Mouse (Mus musculus) megakaryocyte-erythroid progenitor cell, adult 5-6 weeks (primary cell): ENCODE data around the gene Hist1h3e. TPM values are rescaled to one million over a fixed set of nuclear protein-coding genes. Genes with fewer than 3 reads are reported as not detected.
"Not testable (repeated sequence)": the region's sequence is repeated elsewhere in the genome, so short reads cannot be mapped to it uniquely, and the experiment has no call there.

ENCODE experiments used
- ATAC-seq: replicated peaks from 2 replicates; pipeline ENCODE4 v1.8.0; 2016; ENCODE audit warnings: mild to moderate bottlenecking, inconsistent platforms; ENCODE audit not compliant: severe bottlenecking, poor library complexity, low FRiP score, low TSS enrichment
- total RNA-seq, 2 experiments: library from RNA; stranded (forward) in 1 of 2; stranded (reverse) in 1 of 2; fragments of 200-1000, 215-1000 nt in 1 of 2; fragments of >200 nt in 1 of 2; fragmentation: Nextera tagmentation in 1 of 2; gene quantifications; 2 replicates each; pipeline ENCODE4 v1.2.3; 2014 to 2017

The Hist1h3e gene
- total RNA-seq, 2 experiments from 2014 or later = 124 to 322 TPM

DNA sequence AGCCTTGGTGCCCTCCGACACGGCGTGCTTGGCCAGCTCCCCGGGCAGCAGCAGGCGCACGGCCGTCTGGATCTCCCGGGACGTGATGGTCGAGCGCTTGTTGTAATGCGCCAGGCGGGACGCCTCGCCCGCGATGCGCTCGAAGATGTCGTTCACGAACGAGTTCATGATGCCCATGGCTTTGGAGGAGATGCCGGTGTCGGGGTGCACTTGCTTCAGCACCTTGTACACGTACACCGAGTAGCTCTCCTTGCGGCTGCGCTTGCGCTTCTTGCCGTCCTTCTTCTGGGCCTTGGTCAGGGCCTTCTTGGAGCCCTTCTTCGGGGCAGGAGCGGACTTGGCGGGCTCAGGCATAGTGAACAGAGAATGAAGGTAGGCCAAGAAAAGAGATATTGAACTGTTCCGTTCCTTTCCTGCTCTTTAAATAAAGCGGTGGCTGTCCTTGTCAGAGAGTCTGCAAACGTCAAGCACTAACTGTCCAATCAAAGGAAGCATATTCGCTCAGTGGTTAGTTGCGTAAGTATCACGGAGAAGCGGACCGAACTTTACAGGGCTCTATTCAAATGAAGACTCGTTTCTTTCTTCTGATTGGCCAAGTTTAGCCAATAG is 19.1 kb downstream of the Hist1h3e start, which contains the start of gene Hist1h2bh:
Hist1h2bh (minus strand) TSS at position 394 of the 609 bp plus-strand sequence.
- peak; percentile 89 for ATAC-seq

DNA sequence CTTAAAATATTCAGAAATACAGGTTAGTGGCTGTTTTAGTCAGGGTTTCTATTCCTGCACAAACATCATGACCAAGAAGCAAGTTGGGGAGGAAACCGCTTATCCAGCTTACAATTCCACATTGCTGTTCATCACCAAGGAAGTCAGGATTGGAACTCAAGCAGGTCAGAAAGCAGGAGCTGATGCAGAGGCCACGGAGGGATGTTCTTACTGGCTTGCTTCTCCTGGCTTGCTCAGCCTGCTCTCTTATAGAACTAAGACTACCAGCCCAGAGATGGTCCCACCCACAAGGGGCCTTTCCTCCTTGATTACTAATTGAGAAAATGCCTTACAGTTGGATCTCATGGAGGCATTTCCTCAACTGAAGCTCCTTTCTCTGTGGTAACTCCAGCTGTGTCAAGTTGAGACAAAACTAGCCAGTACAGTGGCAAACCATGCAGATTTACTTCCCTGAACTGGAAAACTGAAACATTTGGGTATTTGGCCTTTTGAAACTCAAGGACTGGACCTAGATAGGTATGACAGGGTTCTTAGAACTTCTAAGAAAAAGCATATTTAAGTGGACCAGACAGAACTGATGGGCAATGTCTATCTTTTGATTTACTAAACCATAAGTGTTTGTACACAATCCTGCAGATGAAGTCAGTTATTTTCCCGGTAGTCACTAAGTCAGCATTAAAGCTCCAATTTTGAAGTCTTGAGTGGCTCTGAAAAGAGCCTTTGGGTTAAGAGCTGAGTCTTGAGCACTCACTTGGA is 19.8 kb downstream of the Hist1h3e start:
- ATAC-seq = not testable (repeated sequence)

DNA sequence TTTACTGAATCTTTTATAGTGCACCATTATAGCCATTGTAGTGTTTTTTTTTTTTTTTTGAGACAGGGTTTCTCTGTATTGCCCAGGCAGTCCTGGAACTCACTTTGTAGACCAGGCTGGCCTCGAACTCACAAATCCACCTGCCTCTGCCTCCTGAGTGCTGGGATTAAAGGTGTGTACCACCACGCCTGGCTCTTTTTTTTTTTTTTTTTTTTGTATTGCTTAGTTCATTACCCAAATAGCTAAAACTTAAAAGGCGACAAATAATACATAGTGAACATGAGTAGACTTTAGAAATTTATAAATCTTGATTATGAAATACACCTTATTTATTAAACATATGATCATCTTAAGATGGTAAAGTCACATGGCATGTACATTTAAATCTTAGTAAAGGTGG is 20.7 kb downstream of the Hist1h3e start:
- ATAC-seq = no peak

DNA sequence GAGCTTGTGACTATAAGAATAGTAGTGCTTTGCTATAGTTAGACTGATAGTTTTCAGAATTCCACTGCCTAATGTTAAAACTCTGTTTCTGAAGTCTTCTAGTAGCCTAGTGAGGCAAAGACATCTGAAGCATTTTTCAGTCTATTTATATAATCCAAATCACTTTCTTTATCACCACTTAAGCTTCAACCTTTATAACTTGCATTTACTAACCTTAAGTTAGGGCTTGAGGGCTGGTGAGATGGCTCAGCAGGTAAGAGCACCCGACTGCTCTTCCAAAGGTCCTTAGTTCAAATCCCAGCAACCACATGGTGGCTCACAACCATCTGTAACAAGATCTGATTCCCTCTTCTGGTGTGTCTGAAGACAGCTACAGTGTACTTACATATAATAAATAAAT is 22.3 kb downstream of the Hist1h3e start:
- not testable (repeated sequence) for ATAC-seq

DNA sequence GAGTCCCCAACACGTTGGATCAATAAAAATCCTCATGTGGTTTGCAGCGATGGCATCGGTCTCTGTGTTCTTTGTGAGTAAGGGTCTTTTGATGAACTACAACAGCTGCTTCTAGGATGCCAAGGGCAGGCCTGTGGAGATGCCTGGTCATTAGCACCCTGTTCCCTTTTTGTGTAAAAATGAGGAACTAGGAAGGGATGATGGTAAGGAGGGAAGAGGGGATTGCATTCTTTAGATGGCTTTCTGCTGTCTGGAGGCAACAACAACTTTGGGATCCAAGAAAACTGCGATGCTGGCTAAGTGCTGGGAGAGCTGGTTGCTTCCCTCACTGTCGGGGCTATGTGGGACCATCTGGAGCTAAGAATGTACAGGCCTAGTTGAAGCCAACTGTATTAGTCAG is 23.9 kb downstream of the Hist1h3e start:
- ATAC-seq = no peak

DNA sequence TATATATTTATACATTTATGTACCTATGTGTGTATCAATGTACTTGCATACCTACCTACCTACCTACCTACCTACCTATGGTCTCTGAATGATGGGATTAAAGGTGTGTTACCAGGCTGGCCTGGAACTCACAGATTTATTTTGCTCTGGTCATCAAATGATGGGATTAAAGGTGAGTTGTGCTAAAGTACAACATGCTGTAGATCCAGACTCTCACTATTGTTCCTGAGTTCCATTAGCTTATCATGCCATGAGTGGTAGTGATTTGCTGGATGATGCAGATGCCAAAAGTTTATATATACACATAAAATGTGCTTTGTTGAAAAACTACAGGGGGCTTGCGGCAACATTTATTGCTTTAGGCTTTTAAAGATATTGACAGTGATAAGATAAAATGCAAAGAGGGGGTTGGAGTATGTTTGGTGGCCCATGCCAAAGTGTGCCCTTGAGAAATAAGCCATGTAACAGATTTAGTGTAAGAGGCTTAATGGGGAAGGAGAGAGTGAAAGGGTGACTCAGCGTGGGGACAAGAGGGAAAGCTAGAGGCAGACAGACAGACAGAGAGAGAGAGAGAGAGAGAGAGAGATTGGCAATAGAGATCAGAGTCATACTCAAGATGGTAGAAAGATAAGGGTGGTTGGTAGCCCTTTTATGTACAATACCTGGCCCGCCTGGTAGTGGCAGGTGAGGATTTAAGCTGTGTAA is 25.0 kb downstream of the Hist1h3e start:
- no peak for ATAC-seq

DNA sequence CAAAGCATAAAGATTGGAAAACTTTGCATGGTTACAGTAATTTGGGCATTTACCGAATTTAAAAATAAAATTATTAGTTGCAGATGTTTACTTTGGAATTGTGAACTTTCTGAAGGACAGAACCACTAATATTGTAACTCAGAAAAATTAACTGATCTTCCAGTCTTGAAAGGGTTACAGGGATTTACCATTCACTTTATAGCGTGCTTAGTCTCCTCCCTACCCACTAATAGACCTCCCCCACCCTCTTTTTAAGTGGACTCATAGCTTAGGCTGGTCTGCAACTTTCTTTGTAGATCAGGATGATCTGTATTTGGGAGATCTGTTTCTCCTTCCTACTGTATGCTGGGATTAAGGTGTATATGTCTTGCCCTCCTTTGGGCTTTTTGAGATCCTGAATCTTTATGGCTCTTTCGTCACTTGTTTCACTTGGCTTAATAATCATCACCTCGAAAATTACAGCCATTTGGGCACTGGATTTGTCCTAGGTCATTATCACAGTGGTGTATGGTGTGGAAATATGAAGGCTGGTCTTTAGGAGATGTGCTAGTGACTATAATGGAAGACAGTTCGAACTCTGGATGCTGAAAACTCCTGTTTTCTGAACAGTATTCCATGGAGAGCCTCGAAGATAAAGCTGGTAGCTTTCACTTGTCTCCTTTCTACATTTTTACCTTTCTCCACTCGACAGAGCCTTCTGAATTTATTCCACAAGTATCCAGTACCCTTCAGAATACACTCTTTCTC is 25.9 kb downstream of the Hist1h3e start:
- ATAC-seq = no peak

DNA sequence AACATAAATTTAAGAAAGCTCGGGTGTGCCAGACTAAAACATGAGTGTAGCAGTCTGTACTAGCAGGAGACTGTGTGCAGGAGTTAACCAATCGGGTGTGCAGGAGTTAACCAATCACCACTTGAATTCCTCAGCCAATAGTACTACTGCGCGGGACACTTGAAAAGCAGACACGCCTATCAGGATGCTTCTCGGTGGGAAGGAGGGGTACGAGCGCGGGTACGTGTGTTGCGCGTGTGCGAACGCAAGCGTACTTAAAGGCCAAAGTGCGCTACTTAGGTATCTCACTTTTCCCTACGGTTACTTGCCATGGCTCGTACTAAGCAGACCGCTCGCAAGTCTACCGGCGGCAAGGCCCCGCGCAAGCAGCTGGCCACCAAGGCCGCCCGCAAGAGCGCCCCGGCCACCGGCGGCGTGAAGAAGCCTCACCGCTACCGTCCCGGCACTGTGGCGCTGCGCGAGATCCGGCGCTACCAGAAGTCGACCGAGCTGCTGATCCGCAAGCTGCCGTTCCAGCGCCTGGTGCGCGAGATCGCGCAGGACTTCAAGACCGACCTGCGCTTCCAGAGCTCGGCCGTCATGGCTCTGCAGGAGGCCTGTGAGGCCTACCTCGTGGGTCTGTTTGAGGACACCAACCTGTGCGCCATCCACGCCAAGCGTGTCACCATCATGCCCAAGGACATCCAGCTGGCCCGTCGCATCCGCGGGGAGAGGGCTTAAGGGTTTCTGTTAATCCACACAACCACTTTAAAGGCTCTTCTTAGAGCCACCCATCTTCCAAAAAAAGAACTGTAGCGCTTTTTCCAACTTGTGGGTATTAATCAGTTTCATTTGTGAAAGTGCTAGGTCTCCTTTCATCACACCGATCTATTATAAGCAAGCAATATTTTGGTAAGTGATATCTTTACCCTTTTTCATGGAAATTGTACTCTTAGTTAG is 26.8 kb downstream of the Hist1h3e start, which contains the start of gene Hist1h3g:
Hist1h3g (plus strand) TSS at position 286 of the 939 bp plus-strand sequence.
- ATAC-seq = peak; percentile 74

DNA sequence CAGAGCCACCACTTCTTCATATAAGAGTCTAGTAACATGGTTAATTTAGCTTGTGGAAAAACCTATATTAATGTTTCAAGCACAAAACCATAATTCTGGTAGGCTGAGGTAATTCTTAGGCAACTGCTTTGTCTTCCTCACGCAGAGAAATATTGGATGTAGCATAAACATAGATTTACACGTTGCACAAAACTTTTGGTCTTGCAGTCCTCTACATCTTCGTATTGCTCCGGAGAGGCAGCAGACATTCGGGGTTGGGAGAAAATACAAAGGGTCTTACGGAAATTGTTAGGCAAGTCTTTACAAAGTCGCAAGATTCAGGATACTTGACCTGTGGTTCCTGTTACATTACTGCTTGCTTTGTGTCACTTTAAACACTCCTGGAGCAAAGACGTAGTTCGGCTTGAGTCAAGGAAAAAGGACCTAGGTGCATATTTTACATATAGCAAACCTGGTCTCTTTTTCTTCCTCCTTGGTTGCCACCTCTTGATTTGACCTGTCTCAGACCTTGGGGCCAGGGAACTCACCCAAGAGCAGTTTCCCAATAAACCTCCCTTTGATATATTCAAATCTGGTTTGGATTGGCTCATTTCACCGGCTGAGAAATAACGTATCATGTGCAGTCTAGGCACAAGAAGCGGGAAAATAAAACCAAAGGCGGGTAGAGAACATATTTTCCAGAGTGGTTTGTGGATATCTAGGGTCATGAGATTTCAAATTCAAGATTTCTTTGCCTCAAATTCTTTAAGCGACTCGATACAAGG is 27.6 kb downstream of the Hist1h3e start:
- peak; percentile 9; the same call in 1 of the 2 replicates for ATAC-seq

DNA sequence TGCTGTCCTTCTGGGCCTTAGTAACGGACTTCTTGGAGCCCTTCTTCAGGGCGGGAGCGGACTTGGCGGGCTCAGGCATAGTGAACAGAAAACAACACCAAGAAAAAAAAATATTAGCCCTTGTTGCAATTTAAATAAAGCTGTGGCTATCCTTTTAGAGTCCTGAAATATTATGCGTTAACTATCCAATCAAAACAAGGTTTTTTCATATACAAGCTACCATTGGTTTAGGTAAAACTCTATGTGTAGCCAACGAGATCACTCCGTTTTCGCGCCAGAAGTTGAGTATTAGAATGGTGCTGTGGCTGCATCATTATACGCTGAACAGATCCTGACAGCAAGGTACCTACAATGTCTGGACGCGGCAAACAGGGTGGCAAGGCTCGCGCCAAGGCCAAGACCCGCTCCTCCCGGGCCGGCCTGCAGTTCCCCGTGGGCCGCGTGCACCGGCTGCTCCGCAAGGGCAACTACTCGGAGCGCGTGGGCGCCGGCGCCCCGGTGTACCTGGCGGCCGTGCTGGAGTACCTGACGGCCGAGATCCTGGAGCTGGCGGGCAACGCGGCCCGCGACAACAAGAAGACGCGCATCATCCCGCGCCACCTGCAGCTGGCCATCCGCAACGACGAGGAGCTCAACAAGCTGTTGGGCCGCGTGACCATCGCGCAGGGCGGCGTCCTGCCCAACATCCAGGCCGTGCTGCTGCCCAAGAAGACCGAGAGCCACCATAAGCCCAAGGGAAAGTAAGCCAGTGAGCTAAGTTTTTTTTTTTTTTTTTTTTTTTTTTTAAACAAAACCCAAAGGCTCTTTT is 28.4 kb downstream of the Hist1h3e start, which contains the start of gene Hist1h2af:
Hist1h2af (plus strand) TSS at position 347 of the 808 bp plus-strand sequence.
- ATAC-seq = peak; percentile 39

DNA sequence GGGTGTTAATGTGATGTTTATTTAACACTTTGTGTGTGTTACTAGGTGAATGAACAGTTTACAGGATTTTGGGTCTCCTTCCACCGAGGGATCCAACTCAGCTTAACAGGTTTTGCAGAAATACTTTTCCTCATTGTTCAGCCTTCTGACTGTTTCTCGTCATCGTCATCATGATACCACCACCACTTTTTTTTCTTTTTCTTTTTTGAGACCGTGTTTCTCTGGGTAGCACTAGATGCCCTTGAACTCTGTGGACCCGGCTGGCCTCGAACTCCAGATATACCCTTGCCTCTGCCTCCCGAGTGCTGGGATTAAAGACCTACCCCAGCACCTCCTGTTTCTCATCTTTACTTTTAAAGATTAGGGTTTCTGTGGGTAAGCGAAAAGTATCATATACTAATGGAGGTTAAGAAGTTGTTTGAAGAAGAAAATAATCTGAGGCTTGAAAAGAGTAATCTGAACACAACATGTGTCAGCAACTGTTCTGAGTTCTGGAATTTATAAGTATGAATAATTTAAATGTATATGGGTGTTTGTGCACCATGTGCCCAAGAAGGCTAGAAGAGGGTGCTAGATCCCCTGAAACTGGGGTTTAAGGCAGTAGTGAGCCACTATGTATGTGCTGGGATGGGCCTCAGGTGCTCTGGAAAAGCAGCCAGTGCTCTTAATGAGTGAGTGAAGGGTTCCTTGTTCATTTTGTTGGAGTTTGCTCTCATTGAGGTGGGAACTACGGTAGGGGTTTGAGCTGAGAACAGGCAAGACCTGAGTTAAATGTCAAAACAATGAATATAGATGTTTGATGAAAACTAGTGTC is 29.7 kb downstream of the Hist1h3e start:
- no peak for ATAC-seq

DNA sequence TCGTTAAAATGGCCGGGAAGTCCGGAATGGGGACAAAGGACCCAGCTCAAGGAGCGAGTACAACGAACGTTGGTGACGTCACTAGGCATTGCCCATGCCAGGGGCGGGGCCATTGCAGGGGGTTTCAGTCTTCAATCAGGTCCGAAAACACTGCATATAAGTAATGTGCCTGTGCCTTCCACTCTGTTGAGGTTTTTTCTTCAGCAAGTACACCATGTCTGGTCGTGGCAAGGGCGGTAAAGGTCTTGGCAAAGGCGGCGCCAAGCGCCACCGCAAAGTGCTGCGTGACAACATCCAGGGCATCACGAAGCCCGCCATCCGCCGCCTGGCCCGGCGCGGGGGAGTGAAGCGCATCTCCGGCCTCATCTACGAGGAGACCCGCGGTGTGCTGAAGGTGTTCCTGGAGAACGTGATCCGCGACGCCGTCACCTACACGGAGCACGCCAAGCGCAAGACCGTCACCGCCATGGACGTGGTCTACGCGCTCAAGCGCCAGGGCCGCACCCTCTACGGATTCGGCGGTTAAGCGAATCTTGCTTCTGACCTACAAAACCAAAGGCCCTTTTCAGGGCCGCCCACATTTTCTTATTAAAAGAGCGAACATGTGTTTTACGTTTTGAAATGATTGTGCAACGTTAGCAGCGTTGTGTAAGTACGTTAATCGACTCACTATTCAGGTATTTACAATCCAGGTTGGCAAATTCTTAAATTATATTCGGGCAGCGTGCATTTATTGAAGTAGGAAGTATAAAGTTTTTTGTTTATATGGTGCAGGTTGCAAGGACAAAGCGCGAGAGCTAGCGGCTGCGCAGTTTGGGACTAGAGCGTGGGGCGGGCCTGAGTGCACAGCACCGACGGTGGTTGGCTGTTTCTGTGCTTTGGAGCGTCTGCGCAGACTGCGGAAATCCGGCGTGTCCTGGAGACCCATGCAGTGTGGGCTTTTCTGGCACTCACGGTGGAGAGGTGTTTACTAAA is 31.0 kb downstream of the Hist1h3e start, which contains the start of gene Hist1h4h:
Hist1h4h (plus strand) TSS at position 150 of the 975 bp plus-strand sequence.
- ATAC-seq = peak; percentile 61

DNA sequence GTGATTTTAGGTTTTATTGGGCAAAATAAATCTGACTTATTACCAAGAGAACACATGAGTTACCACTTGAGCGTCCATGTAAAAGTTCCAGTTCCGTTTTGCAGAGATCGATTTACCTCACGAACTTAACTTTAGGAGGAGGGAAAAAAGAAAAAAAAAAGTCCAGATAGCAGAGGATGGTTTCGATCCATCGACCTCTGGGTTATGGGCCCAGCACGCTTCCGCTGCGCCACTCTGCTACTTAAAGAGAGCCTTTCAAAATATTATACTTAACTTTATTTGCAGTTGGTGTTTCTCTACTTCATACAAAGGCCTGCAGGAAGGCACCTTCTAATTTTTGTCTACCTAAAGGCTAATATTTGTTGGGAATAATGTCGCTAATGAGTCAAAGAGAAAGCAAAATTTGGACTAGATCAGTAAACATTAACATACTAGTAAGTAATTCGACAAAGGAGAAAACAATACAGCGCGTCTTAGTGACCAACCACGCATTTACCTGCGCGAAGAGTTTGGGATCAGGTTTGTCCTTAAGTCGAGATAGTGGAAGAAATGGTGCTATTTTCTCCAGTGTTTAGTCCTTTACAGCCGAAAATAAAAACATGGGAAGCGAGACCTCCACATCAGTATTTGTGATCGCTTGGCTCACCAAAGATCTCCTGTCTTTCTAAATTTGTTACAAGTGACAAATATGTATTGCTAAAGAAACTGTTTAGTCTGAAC is 31.8 kb downstream of the Hist1h3e start:
- ATAC-seq = no peak

DNA sequence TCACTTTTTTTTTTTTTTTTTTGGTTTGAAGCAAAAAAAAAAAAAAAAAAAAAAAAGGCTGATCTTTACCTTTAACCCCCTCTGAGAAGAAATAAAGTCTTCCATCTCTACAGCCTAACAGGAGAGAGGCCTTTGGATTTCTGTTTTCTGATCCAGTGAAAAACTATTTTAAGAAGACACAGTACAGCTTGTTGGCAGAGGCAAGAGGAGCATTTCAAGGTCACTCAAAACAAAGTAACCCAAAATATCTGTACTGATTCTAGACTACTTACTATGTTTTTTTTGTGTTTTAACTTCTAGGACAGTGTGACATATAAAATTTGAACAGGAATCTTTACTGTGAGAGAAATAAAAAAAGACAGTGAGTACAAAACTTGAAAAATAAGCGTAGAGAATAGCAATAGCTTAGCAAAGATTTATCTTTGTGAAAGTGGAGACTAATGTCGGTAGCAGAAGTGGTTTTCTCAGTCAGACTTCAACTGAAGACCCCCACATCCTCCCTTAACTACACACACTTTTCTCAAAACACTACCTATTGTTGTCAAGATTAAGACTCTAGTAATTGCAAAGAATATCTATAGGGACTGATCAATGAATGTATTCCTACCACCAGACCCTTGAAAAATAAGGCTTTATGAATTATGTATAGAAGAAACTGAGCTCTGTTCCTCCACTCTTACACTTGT is 32.5 kb downstream of the Hist1h3e start:
- no peak for ATAC-seq
